Mouse (Mus musculus): Measurements from ENCODE around the gene Mthfr. TPM values are rescaled to one million over a fixed set of nuclear protein-coding genes. Genes with fewer than 3 reads are reported as not detected.
"Not testable (repeated sequence)": the region's sequence is repeated elsewhere in the genome, so short reads cannot be mapped to it uniquely, and the experiment has no call there.

Gene Mthfr
- polyA plus RNA-seq, 1 experiment from 2014 or later, result 8.9 TPM

- Histone ChIP-seq H3K27ac (peak overlapping the region; percentile 98), H3K4me3 (replicated peaks) (peak overlapping the region; percentile 81), H3K36me3 (peaks cover 36% of the 10 kb centered on the region), H3K9me3 (replicated peaks) (no peaks in the 10 kb centered on the region), H3K9ac (peak overlapping the region; percentile 91), H3K27me3 (no peaks in the 10 kb centered on the region), H3K4me2 (peak overlapping the region; percentile 97), H3K4me1 (replicated peaks) (peaks cover 79% of the 10 kb centered on the region)
- ATAC-seq (ENCODE audit: low read depth) (peak; percentile 51), DNase-seq (peak; percentile 73)
- 3% methylated on average over 19 of the region's 19 CpGs for WGBS (ENCODE audit: insufficient replicate concordance)
Observed at GRCm38 (mm10) chr4:148040933-148041610, 2.2 kb downstream of the Mthfr start.

GRCm38 (mm10) chr4:148041611-148042191 is 2.8 kb downstream of the Mthfr start:
- ATAC-seq (ENCODE audit: low read depth), result no peak
- WGBS (ENCODE audit: insufficient replicate concordance), result 9% methylated on average over 16 of the region's 16 CpGs
- H3K36me3 ChIP-seq, result peaks cover 36% of the 10 kb centered on the region
- peak overlapping the region; percentile 91 for H3K9ac ChIP-seq
- peak overlapping the region; percentile 97 for H3K4me2 ChIP-seq
- H3K27me3 ChIP-seq, result no peaks in the 10 kb centered on the region
- DNase-seq, result no peak
- no peaks in the 10 kb centered on the region for H3K9me3 ChIP-seq (replicated peaks)
- peak overlapping the region; percentile 98 for H3K27ac ChIP-seq
- H3K4me3 ChIP-seq (replicated peaks), result peak overlapping the region; percentile 81
- peaks cover 85% of the 10 kb centered on the region for H3K4me1 ChIP-seq (replicated peaks)

DNA sequence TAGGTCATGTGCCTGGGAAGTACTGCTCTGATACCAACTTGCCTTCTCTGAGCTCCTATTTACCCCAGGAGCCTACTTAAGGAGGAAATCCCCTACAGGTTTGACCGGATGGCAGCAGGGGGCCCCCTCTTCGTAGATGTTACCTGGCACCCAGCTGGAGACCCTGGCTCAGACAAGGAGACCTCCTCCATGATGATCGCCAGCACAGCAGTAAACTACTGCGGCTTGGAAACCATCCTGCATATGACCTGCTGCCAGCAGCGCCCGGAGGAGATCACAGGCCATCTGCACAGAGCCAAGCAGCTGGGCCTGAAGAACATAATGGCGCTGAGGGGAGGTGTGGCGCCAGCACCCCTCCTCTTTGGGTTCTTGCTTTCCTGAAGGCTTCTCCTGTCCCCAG is 4.5 kb downstream of the Mthfr start:
- peaks cover 90% of the 10 kb centered on the region for H3K4me1 ChIP-seq (replicated peaks)

DNA sequence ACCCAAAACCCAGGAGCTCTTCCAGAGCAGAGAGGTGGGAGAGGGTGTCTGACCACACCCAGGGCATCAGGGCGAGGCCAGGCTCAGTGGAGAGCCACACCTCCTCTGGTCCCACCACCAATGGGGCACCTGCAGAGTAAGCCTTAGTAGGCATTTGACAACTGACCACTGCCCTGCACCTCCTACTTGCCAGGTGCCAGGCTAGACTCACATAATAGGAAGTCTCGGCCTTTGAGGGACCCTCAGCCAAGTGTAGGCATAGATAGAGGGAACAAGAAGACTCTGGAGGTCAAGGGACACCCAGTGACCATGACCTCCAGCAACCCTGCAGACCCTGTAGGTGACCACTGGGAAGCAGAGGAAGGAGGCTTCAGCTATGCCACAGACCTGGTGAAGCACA is 5.2 kb downstream of the Mthfr start:
- ATAC-seq (ENCODE audit: low read depth), result peak; percentile 47
- Histone ChIP-seq H3K4me2 (peak overlapping the region; percentile 58), H3K9ac (peak overlapping the region; percentile 42)

More for the DNA sequence above, 4.5 kb downstream of the Mthfr start:
- Histone ChIP-seq H3K27ac (peak overlapping the region; percentile 98), H3K36me3 (peaks cover 46% of the 10 kb centered on the region), H3K9ac (peak overlapping the region; percentile 91), H3K4me3 (replicated peaks) (peak overlapping the region; percentile 81; the same call in 1 of the 2 replicates), H3K4me2 (peak overlapping the region; percentile 97)
- not testable (repeated sequence) for ATAC-seq (ENCODE audit: low read depth); H3K27me3 ChIP-seq; DNase-seq; H3K9me3 ChIP-seq (replicated peaks)
- 89% methylated on average over 7 of the region's 8 CpGs for WGBS (ENCODE audit: insufficient replicate concordance)

DNA sequence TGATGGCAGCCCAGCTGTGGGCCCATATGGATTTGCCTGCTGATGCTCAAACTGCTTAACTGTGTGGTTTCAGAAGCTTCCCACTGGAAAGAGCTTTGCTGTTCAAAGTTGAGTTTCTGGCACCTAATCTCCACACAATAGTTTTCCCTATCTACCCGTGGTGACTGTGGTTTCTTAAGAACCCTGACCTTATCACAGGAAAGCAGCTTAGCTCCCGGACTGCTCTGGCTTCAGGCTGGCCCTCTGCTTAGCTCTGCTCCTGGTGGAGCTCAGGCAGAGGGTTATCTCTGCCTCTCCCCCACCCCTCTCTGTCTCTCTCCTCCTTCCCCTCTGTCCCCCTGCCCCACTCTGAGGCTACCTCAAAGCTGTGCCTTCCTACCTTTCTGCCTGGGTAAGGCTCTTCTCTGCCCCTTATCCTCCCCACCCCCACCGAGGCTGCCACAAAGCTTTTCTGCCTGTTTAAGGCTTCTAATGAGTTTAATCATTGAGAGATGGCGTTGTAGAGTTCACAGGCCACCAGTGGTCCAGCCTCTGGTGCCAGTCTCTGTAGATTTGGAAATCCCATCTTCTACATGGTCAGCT is 7.7 kb downstream of the Mthfr start:
- Histone ChIP-seq H3K27me3 (no peaks in the 10 kb centered on the region), H3K9me3 (replicated peaks) (no peaks in the 10 kb centered on the region), H3K36me3 (peaks cover 78% of the 10 kb centered on the region), H3K4me2 (peak overlapping the region; percentile 58), H3K9ac (peak overlapping the region; percentile 57), H3K4me3 (replicated peaks) (peak overlapping the region; percentile 23), H3K27ac (peak overlapping the region; percentile 93), H3K4me1 (replicated peaks) (peaks cover 87% of the 10 kb centered on the region)
- peak; percentile 75 for DNase-seq
- ATAC-seq (ENCODE audit: low read depth), result peak; percentile 92
- 14% methylated on average over 4 of the region's 4 CpGs for WGBS (ENCODE audit: insufficient replicate concordance)

More for the DNA sequence above, 5.2 kb downstream of the Mthfr start:
- Histone ChIP-seq H3K27ac (peak overlapping the region; percentile 93), H3K27me3 (no peaks in the 10 kb centered on the region), H3K4me3 (replicated peaks) (peak overlapping the region; percentile 4), H3K36me3 (peaks cover 54% of the 10 kb centered on the region), H3K9me3 (replicated peaks) (no peaks in the 10 kb centered on the region), H3K4me1 (replicated peaks) (peaks cover 98% of the 10 kb centered on the region)
- DNase-seq, result no peak
- WGBS (ENCODE audit: insufficient replicate concordance), result 45% methylated on average over 2 of the region's 2 CpGs

- H3K27ac ChIP-seq; H3K9me3 ChIP-seq (replicated peaks); ATAC-seq (ENCODE audit: low read depth); H3K4me2 ChIP-seq; H3K4me3 ChIP-seq (replicated peaks); H3K27me3 ChIP-seq; DNase-seq; H3K9ac ChIP-seq: not testable (repeated sequence)
- Histone ChIP-seq H3K4me1 (replicated peaks) (peaks cover 50% of the 10 kb centered on the region), H3K36me3 (peaks cover 85% of the 10 kb centered on the region)
- 92% methylated on average over 3 of the region's 3 CpGs for WGBS (ENCODE audit: insufficient replicate concordance)
Observed at GRCm38 (mm10) chr4:148050396-148050914, 11.6 kb downstream of the Mthfr start.

DNA sequence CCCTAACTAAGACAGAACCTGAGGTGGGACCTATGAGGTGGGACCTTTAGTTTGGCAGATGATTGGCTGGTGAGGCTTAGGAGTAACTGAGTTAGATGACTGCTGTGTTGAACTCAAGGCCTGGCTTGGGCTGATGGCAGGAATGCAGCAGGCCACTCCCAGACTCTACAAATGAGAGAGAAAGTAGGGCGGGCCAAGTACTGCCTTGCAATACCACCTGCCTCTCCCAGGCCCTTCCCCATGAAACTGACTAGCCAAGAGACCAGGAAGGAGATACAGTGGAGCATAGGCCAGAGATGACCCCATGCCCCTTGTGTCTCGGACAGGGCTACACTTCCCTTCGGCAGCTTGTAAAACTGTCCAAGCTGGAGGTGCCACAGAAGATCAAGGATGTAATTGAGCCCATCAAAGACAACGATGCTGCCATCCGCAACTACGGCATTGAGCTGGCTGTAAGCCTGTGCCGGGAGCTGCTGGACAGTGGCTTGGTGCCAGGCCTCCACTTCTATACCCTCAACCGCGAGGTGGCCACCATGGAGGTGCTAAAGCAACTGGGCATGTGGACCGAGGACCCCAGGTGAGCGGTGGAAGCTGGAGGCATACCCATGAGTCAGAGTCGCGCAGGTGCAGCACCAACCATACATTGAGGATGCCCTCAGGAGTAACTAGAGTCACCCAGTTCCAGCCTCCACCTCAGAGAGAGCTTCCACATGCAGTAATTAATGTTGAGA is 12.3 kb downstream of the Mthfr start:
- Histone ChIP-seq H3K4me1 (replicated peaks) (peaks cover 47% of the 10 kb centered on the region), H3K4me3 (replicated peaks) (no peak overlapping the region), H3K27me3 (no peaks in the 10 kb centered on the region), H3K36me3 (peaks cover 89% of the 10 kb centered on the region), H3K4me2 (no peak overlapping the region), H3K9ac (no peak overlapping the region), H3K27ac (no peak overlapping the region), H3K9me3 (replicated peaks) (no peaks in the 10 kb centered on the region)
- ATAC-seq (ENCODE audit: low read depth) (no peak), DNase-seq (no peak)
- 90% methylated on average over 13 of the region's 13 CpGs for WGBS (ENCODE audit: insufficient replicate concordance)

DNA sequence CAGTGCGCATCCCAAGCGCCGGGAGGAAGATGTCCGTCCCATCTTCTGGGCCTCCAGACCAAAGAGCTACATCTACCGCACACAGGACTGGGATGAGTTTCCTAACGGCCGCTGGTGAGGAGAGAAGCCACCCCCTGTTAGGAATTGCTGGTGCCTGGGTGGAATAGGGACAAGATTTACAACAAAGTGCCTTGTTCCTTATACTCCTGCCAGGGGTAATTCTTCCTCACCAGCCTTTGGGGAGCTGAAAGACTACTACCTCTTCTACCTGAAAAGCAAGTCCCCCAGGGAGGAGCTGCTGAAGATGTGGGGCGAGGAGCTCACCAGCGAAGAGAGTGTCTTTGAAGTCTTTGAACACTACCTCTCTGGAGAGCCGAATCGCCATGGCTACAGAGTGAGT is 13.0 kb downstream of the Mthfr start:
- DNase-seq (no peak), ATAC-seq (ENCODE audit: low read depth) (no peak)
- no peaks in the 10 kb centered on the region for H3K27me3 ChIP-seq
- no peak overlapping the region for H3K27ac ChIP-seq
- no peak overlapping the region for H3K9ac ChIP-seq
- H3K9me3 ChIP-seq (replicated peaks), result no peaks in the 10 kb centered on the region
- WGBS (ENCODE audit: insufficient replicate concordance), result 87% methylated on average over 11 of the region's 11 CpGs
- H3K36me3 ChIP-seq, result peaks cover 96% of the 10 kb centered on the region
- H3K4me1 ChIP-seq (replicated peaks), result peaks cover 47% of the 10 kb centered on the region
- H3K4me2 ChIP-seq, result no peak overlapping the region
- H3K4me3 ChIP-seq (replicated peaks), result no peak overlapping the region

DNA sequence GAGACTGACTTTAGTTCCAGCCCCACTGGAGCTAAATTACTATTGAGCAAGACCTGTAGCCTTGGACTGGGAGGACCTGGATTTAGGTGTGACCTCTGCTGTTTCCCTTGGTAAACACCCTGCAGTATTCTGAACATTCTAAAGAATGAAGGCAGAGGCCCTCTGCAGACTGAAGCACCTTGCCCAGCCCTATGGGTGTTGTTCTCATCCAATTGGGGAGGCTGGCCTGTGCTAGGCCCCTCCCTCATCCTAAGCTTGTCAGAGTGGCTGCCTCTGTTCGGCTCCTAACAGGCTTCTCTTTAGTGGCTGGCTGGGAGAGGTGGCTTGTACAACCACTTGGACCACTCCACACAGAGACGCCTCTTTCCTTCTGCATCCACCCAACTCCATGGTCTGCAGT is 14.1 kb downstream of the Mthfr start:
- Histone ChIP-seq H3K36me3 (peaks cover 100% of the 10 kb centered on the region), H3K27me3 (no peaks in the 10 kb centered on the region), H3K27ac (no peak overlapping the region), H3K9me3 (replicated peaks) (no peaks in the 10 kb centered on the region), H3K4me3 (replicated peaks) (no peak overlapping the region), H3K9ac (no peak overlapping the region), H3K4me1 (replicated peaks) (peaks cover 42% of the 10 kb centered on the region), H3K4me2 (no peak overlapping the region)
- no peak for ATAC-seq (ENCODE audit: low read depth)
- WGBS (ENCODE audit: insufficient replicate concordance), result 80% methylated on average over 2 of the region's 2 CpGs
- no peak for DNase-seq

DNA sequence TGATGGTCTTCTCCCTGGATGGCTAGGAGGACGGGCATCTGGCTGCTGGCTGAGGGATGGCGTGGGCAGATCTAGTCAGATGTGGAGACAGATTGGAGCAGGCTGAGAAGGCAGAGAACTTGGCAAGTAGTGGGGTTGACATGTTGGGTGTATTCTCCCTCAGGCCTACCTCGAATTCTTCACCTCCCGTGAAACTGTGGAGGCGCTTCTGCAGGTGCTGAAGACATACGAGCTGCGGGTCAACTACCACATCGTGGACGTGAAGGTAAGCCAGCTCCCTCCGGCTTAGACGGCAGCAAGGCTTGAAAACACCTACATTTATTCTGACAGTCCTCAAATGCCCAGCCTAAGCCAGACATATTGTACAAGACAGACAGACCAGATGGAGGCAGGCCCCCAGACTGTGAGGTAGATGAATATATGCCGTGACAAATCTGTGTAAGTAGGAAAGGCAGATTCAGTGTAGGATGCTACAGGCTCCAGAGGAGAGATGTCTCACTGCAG is 14.6 kb downstream of the Mthfr start:
- H3K4me1 ChIP-seq (replicated peaks), result peaks cover 37% of the 10 kb centered on the region
- no peak for ATAC-seq (ENCODE audit: low read depth)
- no peak overlapping the region for H3K27ac ChIP-seq
- no peak overlapping the region for H3K4me3 ChIP-seq (replicated peaks)
- DNase-seq, result no peak
- H3K9ac ChIP-seq, result no peak overlapping the region
- no peak overlapping the region for H3K4me2 ChIP-seq
- no peaks in the 10 kb centered on the region for H3K9me3 ChIP-seq (replicated peaks)
- 91% methylated on average over 12 of the region's 12 CpGs for WGBS (ENCODE audit: insufficient replicate concordance)
- H3K27me3 ChIP-seq, result no peaks in the 10 kb centered on the region
- H3K36me3 ChIP-seq, result peaks cover 100% of the 10 kb centered on the region
